Mouse (Mus musculus): ENCODE data around the gene Gm5129.
"Not testable (repeated sequence)": the region's sequence is repeated elsewhere in the genome, so short reads cannot be mapped to it uniquely, and the experiment has no call there.

Gm5129 gene

DNA sequence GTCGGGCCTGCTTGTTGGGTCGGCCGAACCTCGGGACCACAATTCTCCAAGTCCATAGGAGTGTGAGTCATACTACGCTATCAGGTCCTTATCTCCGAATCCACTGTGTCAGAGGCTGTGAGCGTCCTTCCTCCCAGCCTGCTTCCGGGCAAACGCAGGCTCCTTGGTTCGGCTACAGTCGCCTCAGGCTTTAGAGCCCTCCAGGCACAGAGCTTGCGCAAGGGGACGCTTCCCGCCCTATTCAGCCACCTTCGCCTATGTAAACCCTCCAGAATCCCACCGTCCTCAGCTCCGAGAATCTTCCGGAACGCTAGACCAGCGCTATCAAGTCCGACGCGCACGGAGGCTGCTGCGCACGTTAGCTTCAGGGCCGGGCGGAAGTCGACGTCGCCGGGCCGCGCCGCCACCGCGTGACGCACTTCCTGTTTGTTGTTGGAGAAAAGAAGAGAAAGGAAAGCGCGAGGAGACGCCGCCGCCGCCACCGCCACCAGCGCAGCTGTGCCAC, at the start of gene Gm5129, which contains the start of gene Dnajb6:
Gm5129 (minus strand) TSS at position 380 of the 505 bp plus-strand sequence.
Dnajb6 (plus strand) TSS at position 132 of the 505 bp plus-strand sequence.
- DNase-seq (ENCODE audit: low spot score), result peak; percentile 87

DNA sequence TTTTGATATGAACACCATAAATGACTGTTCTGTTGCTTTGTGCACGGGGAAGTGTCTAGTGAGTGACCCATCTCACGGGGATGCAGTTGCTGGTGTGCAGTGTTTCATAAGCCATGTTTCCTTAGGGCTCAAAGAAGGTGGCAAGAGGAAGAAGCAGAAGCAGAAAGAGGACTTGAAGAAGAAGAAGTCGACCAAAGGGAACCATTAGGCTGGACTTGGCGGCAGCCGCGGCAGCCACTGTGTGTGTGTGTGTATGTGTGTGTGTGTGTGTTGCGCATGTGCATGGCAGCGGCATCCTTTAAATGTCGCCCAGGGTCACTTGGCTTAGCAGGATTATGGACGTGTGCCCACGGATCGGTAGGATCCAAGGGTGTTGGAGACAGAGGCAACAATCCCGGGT, 49.2 kb upstream of the Gm5129 start:
- DNase-seq (ENCODE audit: low spot score), result not testable (repeated sequence)

DNA sequence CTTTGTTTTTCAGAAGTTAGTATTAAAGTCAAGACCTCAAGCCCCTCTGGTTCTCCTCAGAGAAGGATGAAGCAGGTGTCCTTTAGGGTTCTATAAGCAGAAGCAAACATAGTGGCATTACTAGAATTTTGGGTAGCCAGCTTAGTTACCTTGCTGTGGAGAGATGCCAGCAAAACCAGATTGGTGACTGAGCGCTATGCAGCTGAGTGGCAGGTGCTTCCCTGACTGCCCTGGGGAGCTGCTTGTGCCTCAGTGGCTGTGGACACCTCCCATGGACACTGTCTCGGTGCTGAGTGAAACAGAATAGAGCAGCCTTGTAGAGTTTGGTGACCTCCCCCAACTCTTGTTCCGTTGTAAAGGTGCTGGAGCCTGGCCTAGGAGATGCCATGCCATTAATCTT, 46.5 kb upstream of the Gm5129 start:
- no peak for DNase-seq (ENCODE audit: low spot score)

DNA sequence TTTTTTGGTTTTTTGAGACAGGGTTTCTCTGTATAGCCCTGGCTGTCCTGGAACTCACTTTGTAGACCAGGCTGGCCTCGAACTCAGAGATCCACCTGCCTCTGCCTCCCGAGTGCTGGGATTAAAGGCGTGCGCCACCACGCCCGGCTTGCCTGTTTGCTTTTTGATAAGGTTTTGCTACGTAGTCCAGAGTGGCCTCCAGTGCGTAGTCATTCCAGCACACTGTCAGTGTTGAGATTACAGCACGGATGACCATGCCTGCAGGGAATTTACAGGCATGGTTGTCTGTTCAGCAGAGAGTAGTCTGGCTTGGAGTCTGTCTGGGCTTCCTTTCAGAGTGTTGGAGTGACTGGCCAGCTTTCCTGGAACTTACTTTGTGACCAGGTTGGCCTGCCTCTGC, 44.0 kb upstream of the Gm5129 start:
- DNase-seq (ENCODE audit: low spot score), result not testable (repeated sequence)

DNA sequence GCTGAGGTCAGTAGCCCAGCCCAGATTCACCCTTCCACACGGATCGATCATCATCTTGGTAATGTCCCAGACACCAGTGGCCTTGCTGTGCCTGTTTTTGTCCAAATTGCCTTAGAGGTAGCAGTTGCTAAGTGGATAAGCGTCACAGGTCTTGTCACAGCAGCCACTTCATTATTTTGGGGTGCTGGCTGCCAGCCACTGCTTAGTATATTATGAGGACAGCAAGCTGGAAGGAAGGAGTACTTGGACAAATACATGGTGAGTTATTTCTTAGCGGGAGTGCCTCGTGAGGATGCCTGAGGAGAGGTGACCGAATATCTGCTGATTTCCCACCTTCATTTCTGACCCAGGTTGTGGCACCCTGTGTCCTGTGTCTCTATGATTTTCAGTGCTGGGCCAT, 42.3 kb upstream of the Gm5129 start:
- no peak for DNase-seq (ENCODE audit: low spot score)

DNA sequence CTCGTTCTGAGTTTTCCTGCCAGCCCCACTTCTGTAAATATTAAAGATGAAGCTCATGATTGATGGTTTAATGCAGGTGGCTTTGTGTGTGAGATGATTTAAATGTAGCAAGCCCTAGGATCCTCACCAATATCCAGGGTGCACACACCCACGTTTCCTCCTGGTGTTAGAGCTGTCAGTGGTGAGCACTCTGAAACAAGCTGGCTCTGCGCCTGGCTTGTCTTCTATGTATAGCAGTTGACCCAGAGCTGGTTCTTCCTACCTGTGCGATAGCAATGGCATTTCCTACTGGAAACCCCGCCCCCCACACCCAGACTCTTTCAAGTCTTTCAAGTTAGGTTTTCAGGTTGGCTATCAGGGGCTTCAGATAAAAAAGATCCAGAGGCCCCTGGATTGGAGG, 39.7 kb upstream of the Gm5129 start:
- no peak for DNase-seq (ENCODE audit: low spot score)

DNA sequence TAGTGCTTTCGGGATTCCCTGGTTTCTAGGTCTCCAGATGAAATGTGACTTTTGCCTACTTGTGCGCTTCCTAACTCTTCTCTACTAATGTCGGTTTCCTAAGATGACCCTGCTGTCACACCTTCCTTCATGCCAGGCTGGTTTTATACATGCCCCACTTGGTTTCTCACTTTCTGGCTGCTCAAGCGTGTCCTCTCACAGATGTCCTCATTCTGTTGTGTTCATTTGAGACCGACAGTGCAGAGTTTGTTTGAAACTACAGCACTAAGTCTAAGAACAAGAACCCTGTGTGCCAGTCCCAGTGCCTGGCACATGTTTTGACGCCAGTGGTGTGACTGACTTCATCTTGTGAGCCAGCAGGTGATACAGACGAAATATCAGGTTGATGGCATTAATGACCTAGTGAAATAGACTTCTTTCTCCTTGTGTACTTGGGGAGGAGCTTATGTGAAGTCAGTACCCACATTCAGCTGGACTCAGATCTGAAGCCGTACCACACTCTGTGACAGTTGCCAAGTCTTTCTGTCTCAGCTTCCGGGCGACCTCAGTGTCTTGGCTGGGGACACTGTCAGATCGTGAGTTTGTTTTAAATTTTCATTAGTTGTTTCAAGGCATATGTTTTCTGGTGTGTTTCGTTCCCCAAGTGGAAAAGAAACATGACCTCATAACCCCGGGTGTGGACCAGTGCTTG, 37.9 kb upstream of the Gm5129 start:
- DNase-seq (ENCODE audit: low spot score), result no peak

DNA sequence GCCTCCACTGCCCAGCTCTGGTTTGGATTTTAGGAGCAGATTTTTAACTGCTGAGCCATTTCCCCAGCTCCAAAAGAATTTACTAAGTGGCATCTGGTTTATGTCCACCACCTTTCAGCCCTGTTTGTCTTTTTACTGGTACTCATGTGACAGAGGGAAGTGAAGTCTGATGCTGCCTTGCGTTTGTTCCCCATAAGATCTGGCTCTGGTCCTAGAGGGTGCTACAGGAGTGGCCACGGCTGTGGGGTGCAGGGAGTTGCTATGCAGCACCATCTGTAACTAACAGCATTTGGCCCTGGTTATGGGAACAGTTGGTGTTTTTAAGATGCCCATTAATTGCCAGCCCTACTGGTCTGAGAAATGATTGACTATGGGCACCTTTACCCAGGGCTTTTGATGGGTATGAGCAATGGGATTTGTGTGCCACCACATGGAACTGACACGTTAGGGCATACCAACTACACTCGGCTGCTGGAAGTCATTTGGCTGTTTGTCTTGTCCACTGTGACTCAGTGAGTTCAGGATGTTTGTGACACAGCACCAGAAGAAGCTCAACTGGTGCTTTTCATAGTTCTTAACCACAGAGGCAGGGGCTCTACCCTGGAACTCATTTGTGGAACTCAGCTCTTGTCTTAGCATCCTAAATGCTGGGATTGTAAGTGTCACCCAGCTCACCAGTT, 37.1 kb upstream of the Gm5129 start:
- DNase-seq (ENCODE audit: low spot score), result no peak

DNA sequence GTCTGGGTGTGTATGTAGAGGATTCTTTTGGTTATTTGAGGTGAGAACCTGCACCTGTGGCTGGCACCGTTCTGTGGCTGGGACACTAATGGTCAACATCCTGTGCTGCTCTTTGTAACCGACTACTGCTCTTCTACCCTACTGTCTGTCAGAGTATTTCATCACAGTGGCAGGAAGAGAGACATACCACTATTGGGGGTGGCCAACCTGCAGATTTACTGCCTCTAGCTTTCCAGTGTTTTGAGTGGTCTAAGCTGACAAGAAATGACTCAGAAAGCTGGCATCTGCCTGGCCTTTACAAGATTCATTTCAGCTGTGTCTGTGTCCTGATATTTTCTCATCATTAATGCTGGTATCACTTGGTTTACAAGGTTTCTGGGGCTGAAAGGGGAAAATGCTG, 36.3 kb upstream of the Gm5129 start:
- no peak for DNase-seq (ENCODE audit: low spot score)

DNA sequence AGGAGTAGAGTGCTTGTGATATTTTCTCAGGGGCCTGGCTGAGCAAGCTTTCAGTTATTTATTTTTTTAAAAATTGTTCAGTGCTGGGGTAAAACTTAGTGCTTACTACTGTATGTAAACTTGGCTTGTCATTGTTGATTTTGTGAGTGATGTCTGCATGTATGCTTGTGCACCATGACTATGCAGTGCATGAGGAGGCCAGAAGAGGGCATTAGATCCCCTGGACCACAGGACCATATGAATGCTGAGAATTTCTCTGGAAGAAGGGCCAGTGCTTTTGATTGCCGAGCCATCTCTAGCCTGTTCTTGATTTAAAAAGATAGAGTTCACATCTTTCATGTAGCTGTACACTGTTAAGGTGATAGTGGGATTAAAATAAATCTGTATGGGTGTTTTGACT, 35.2 kb upstream of the Gm5129 start:
- no peak for DNase-seq (ENCODE audit: low spot score)

DNA sequence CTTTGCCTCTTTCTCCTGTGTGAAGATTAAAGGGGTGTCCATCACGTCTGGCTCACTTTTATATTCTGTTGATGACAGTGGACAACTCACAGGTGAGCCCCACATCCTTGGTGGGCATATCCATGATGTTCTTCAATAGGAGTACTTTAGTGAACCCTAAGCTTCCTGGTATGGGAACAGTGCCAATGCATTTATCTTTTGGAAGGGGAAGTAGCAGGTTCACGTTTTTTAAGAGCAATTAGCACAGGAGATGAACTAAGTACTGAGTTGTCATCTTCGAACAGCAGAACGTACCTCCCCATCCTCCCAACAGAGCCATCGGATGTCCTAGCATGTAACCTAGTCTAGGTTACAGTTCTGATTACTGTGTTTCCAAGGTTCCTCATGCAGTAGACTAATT, 23.6 kb upstream of the Gm5129 start:
- no peak for DNase-seq (ENCODE audit: low spot score)

DNA sequence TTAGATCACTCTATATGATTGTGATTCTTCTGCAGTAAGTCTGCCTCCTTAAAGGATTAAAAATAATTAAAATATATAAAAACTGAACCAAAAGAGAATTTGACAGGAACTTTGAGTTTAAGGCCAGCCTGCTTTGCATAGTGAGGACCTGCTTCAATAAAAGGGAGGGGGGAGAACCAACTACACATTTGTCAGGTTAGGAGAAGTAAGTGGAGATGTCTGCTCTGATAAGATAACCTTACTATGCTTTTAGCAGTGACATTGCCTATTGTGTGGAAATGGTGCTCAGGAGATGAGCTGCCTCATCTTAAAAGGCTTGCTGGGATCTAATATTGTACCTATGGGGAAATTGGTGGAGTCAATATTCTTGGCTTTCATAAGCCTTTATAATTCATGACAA, 17.2 kb upstream of the Gm5129 start:
- no peak for DNase-seq (ENCODE audit: low spot score)

DNA sequence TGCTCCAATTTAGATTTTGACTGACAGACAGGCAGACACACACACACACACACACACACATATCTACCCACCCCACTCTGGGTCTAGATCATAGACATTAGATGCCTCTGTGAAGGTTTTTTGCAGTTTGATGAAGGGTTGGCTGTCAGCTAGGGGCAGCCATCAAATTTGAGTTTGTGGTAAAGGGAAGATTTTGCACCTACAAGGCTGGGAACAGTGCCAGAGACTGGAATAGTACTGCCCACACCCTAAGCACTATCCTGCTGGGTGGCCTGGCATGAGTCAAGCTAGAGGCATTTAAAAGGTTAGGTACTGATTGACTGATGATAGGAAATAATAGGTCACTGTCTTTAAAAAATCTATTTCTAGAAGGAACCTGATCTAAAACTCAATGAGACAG, 15.6 kb upstream of the Gm5129 start:
- DNase-seq (ENCODE audit: low spot score), result no peak

DNA sequence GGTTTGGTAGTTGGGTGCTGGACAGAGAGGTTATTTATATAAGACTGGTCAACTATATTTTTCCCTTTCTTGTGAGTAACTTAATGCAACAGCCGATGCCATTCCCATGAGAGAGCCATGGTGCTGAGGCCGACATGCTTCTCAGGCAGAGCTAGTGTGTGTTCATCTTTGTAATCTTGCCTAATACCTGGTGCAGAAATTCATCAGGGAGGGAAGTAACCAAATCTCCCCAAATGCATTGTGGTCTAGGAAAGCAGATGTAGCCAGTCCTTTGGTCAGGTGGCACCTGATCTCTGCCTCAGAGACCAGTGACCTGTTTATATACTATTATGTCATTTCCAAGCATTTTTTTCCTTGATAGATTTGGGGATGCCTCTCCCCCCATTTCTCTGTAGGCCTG, 11.9 kb upstream of the Gm5129 start:
- no peak for DNase-seq (ENCODE audit: low spot score)

DNA sequence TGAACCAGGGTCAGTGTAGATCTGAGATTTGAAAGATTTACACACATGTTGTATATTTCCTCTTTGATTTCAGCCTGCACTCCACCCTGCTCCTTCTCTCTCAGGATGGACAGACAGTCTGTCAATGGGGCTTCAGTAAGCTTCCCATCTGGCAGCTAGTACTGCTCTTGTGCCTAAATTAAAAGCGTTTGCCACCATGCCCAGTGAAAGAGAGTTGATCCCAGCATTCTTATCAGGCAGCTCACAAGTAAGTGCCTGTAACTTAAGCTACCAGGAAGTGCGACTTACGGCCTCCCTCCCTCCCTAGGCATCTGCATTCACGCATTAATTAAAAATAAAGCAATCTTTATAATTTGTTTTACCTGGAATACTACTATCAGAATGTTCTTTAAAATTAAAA, 5.4 kb upstream of the Gm5129 start:
- no peak for DNase-seq (ENCODE audit: low spot score)

DNA sequence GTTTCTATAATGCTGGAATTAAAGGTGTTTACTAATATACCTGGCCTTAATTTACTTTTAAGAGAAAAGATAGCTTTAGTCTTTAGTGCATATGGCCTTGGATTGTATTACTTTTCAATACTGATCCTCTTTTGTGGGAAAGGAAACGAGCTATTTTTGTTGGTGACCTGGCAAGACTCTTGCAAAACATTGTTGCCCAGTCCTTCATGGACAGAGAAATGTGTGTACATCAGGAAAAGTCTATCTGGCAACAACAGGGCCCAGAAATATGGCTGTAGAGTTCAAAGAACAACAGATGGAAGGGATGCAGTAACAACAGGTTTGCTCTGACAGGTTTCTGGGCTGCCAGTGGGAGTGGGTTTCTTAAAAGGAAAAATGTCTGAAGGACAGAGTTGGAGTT, 4.9 kb upstream of the Gm5129 start:
- DNase-seq (ENCODE audit: low spot score), result no peak

DNA sequence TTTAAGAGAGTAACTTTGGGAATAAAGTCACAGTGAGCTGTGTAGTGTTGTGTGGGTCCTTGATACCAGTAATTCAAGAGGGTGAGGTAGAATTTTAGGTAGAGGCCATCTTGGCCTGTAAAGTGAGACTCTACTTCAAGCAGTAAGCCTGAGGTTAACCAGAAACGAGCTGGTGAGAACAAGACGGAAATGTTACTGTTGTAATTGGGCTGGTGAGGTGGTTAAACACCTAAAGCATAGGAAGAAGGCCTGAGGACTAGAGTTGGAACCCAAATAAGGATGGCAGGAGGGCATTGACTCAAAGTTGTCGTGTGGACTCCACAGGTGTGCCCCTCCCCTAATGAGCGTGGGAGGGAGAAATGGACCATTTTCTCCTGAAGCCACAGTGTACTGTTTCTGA, 2.3 kb upstream of the Gm5129 start:
- DNase-seq (ENCODE audit: low spot score), result no peak

DNA sequence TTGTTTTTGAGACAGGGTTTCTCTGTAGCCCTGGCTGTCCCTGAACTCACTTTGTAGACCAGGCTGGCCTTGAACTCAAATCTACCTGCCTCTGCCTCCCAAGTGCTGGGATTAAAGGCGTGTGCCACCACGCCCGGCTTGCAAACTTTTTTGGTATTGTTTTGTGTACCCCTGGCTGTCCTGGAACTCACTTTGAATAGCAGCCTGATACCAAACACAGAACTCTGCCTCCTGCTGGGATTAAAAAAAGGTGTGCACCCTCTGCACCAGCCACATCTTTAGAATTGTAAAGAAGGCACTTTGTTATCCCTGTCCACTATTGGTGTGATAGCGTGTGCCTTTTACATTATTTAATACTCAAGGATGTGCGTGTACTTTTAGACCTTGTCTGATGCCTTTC, 1.7 kb upstream of the Gm5129 start:
- DNase-seq (ENCODE audit: low spot score), result no peak

DNA sequence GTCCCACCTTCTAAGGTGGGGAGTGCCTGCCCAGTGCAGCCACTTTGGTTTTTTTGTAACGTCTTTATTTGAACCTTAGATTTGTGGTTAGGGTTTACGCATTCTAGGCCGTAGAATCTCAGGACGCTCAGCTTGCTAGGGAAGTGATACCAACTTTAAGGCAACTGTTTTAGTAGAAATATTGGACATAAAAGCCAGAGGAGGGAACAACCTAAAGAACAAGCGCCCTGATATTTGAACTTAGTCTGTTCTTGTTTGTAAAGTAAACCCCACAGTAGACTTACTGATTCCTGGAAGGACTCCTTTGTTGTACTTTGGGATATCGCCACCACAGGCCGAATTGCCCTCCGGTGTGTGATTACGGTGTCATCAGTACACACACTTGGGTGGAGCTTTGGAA, 1.2 kb upstream of the Gm5129 start:
- no peak for DNase-seq (ENCODE audit: low spot score)

DNA sequence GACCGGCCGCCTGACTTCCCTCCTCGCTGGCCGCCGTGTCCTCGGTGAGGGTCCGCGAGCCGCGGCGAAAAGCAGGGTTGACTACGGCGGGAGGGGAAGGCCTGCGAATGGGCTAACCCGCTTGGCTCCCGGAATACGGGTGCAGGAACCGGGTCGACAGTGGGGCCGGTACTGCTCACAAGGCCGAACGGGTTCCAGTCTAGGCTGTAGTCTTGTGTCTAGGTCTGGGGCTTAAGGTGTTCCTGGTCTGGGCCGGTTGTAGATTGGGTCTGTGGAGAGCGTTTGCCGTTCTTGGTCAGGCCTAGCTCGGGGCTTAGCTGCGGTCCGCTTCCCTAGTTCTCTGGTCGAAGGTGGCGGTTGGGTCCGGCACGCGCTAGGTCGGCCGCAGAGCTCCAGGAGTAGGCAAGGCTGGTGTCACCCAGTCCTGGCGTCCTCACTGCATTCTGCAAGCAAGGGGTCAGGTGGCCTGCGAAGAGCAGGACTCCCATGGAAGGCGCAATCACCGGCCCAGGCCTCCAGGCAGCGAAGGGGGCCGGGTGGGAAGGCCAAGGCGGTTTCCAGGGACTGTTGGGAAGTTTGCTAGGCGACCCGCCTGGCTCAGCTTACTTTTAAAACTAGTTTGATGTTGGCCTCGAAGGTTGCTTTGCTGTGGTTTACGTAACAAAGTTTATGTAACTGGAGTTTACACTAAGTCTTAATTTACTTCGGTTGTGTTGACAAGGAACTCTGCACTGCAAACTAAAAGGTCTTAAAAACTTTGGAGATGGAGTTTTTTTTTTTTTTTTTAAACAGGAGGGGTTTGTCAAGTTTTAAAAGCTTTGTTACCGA, 551 bp upstream of the Gm5129 start:
- peak; percentile 60 for DNase-seq (ENCODE audit: low spot score)

DNA sequence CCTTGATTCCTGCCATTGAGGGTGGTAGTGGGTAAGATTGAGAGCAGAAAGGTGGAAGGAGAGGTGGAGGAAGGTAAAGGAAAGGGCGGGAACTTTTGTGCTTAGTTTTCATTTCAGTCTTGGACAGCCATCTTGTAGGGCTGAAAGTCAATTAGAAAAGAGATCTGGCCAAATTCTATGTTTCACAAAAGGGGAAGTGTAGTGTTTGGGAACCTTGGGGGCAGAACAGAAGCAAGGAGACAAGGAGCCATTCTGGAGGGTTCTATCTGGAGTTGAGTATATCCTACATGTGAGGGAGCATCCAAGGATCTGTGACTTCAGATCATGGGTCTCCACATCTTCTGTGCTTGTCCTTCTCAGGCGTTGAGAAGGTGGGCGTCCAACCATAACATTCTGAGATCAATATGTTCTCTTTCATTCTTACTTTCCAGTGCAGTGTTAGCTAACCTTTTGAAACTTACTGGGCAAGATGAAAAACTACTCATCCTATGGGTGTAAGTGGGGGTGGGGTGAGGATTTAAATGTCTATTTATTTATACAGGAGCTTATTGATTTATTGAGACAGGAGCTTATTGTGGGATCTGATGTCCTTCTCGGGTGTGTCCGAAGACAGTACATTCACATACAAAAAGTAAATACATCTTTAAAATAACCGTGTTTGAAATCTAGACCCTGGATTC, 765 bp downstream of the Gm5129 start:
- no peak for DNase-seq (ENCODE audit: low spot score)

DNA sequence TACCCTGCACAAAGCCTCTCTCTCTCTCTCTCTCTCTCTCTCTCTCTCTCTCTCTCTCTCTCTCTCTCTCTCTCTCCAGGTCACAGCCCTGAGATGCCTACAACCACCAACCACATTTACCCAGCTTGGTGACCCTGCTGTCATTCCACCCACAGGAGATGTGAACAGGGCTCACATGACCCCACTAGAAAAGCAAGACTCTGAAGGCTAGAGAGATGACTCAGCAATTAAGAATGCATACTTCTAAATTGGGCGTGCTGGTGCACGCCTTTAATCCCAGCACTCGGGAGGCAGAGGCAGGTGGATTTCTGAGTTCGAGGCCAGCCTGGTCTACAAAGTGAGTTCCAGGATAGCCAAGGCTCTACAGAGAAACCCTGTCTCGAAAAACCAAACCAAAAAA, 9.7 kb downstream of the Gm5129 start:
- not testable (repeated sequence) for DNase-seq (ENCODE audit: low spot score)

Measured in spleen, adult 12 weeks (tissue).